Mouse (Mus musculus): Measurements from ENCODE around the gene Tmem164.

GRCm38 (mm10) chrX:142760415-142760814 lies 79.2 kb downstream of the Tmem164 start:
- TF ChIP-seq POLR2A (IDR thresholded peaks at IDR 0.05; ENCODE audit: borderline replicate concordance, extremely low read depth, insufficient read depth, insufficient read length, poor library complexity, severe bottlenecking), result no peak
- no peak for TF ChIP-seq CTCF (IDR thresholded peaks at IDR 0.05; ENCODE audit: borderline replicate concordance, extremely low read depth, insufficient read depth, insufficient read length)
